Mouse (Mus musculus) testis, postnatal 10 days (tissue): ENCODE results near the gene Htr6.

Experiments used
- DNase-seq: peaks from one replicate; pipeline ENCODE4 v3.0.0; 2021; ENCODE audit warnings: low spot score

Htr6 gene

GRCm38 (mm10) chr4:139075041-139075711 lies at the start of gene Htr6:
TSS of gene Htr6 (minus strand) at chr4:139075570.
- DNase-seq = no peak

- no peak for DNase-seq
Observed at GRCm38 (mm10) chr4:139124940-139125339, 49.6 kb upstream of the Htr6 start.

- DNase-seq = no peak
Observed at GRCm38 (mm10) chr4:139122557-139122956, 47.2 kb upstream of the Htr6 start.

GRCm38 (mm10) chr4:139120998-139121397 lies 45.6 kb upstream of the Htr6 start:
- DNase-seq = no peak

GRCm38 (mm10) chr4:139120281-139120814 lies 45.0 kb upstream of the Htr6 start:
- no peak for DNase-seq

- DNase-seq = no peak
Observed at GRCm38 (mm10) chr4:139116356-139117063, 41.1 kb upstream of the Htr6 start.

GRCm38 (mm10) chr4:139115721-139116120 lies 40.4 kb upstream of the Htr6 start:
- no peak for DNase-seq

GRCm38 (mm10) chr4:139112482-139112881 lies 37.1 kb upstream of the Htr6 start:
- no peak for DNase-seq

- no peak for DNase-seq
Observed at GRCm38 (mm10) chr4:139111421-139111820, 36.1 kb upstream of the Htr6 start.

GRCm38 (mm10) chr4:139110858-139111257 lies 35.5 kb upstream of the Htr6 start:
- no peak for DNase-seq

GRCm38 (mm10) chr4:139105453-139105852 lies 30.1 kb upstream of the Htr6 start:
- no peak for DNase-seq

GRCm38 (mm10) chr4:139101546-139101945 lies 26.2 kb upstream of the Htr6 start:
- DNase-seq = no peak

- DNase-seq = no peak
Observed at GRCm38 (mm10) chr4:139100326-139100725, 25.0 kb upstream of the Htr6 start.

GRCm38 (mm10) chr4:139096201-139096600 lies 20.8 kb upstream of the Htr6 start:
- DNase-seq = no peak

- no peak for DNase-seq
Observed at GRCm38 (mm10) chr4:139095406-139095805, 20.0 kb upstream of the Htr6 start.

- DNase-seq = no peak
Observed at GRCm38 (mm10) chr4:139093196-139093530, 17.8 kb upstream of the Htr6 start.

GRCm38 (mm10) chr4:139092356-139093195 lies 17.2 kb upstream of the Htr6 start, which contains the start of gene Nbl1:
TSS of gene Nbl1 (minus strand) at chr4:139092993.
- DNase-seq = peak; percentile 84

GRCm38 (mm10) chr4:139091478-139092355 lies 16.3 kb upstream of the Htr6 start:
- DNase-seq = peak; percentile 67

- DNase-seq = no peak
Observed at GRCm38 (mm10) chr4:139091066-139091465, 15.7 kb upstream of the Htr6 start.

- no peak for DNase-seq
Observed at GRCm38 (mm10) chr4:139090303-139090940, 15.1 kb upstream of the Htr6 start.
